Mouse (Mus musculus): Measurements from ENCODE around the gene Rab9b. TPM values are rescaled to one million over a fixed set of nuclear protein-coding genes. Genes with fewer than 3 reads are reported as not detected.

Gene Rab9b
- 0.77 and 1.6 TPM in 2 replicates for polyA plus RNA-seq (2014; fragmentation: Nextera tagmentation; extraction: Ambion mirVana)

DNA sequence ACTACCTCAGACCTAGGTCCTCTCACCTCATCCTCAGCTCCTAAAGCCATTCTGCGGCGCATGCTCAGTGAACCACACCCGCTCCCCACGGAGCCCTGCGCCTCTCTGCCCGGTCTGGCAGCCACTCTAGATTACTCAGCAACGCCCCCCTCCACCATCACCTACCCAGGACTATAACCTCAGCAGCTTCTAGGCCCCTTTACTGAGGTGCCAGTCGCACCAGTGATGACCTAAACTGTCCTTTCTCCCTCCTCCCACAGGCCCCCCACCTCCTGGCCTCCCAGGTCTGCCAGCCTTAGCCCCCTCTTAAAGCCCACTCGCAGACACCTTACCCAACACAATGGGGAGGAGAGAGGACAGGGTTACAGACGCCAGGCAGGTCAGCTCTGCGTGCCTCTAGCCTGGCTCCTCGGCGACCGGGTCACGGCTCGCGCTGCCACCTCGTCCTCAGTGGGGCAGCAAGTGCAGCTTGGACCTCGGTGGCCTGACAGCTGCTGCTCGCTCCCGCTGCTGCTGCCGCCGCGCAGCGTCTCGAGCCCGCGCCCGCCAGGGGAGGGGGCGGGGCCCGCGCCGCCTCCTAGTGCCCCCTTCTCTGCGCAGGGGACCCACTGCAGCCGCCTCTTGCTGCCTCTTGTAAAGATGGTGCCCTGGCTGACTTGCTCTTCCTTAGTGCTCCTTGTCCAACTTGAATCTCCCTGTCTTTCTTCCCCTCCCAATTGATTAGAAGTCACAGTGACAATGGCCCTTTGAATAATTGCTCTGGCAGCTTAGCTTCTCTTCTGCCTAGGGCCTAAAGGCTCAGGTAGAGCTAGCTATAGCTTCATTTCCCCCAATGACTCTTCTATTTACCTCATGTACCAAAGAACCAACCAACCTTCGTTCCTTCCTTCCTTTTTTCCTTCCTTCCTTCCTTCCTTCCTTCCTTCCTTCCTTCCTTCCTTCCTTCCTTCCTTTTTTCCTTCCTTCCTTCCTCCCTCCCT lies at the start of gene Rab9b:
Rab9b (minus strand) TSS at position 695 of the 980 bp plus-strand sequence.
- H3K27ac ChIP-seq (replicated peaks; ENCODE audit: low read depth, low read length), result no peak within 1 kb of the TSS
- H3K9me3 ChIP-seq (replicated peaks; ENCODE audit: control insufficient read depth, low read length), result no peaks in the 10 kb centered on the region
- no peaks in the 10 kb centered on the region for H3K4me1 ChIP-seq (ENCODE audit: control insufficient read depth, insufficient read depth, low read length)
- no peaks in the 10 kb centered on the region for H3K27me3 ChIP-seq (ENCODE audit: control insufficient read depth, insufficient read depth, low read length)
- peak within 1 kb of the TSS; percentile 62 for H3K4me2 ChIP-seq (ENCODE audit: low read depth, low read length)
- no peaks in the 10 kb centered on the region for H3K36me3 ChIP-seq (replicated peaks; ENCODE audit: control insufficient read depth, insufficient read depth, low read depth, low read length)
- peak within 1 kb of the TSS; percentile 41 for H3K4me3 ChIP-seq (ENCODE audit: low read depth, low read length)
- peak; percentile 87 for ATAC-seq (replicated peaks; ENCODE audit: insufficient number of reproducible peaks, low FRiP score, low TSS enrichment, low read depth)
- peak within 1 kb of the TSS; percentile 9; the same call in 1 of the 2 replicates for H3K9ac ChIP-seq (replicated peaks; ENCODE audit: low read length)
- 15% methylated on average over 27 of the region's 36 CpGs for WGBS
- DNase-seq (ENCODE audit: low spot score), result peak; percentile 50

DNA sequence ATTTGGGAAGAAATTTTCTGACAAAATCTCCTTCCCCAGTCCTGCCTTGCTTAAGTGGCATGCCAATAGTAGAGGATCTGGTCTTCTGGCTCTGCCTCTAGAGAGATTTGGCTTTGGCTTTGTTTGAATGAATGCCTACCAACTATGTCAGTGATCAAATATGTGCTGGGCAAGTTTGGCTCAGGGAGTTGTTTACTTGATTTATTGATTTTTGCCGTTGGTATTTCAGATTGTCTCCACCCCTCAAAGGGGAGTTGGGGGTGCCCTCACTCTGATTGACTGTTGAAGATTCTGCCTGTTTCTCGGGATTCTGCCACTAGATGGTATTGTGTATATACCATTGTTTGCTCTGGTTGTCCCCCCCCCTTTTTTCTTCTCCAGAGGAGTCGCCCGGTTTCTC lies 35.8 kb upstream of the Rab9b start:
- Histone ChIP-seq H3K4me3 (ENCODE audit: low read depth, low read length) (no peak overlapping the region), H3K36me3 (replicated peaks; ENCODE audit: control insufficient read depth, insufficient read depth, low read depth, low read length) (no peaks in the 10 kb centered on the region), H3K9me3 (replicated peaks; ENCODE audit: control insufficient read depth, low read length) (no peaks in the 10 kb centered on the region), H3K27ac (replicated peaks; ENCODE audit: low read depth, low read length) (no peak overlapping the region), H3K27me3 (ENCODE audit: control insufficient read depth, insufficient read depth, low read length) (no peaks in the 10 kb centered on the region), H3K9ac (replicated peaks; ENCODE audit: low read length) (no peak overlapping the region), H3K4me2 (ENCODE audit: low read depth, low read length) (no peak overlapping the region), H3K4me1 (ENCODE audit: control insufficient read depth, insufficient read depth, low read length) (no peaks in the 10 kb centered on the region)
- ATAC-seq (replicated peaks; ENCODE audit: insufficient number of reproducible peaks, low FRiP score, low TSS enrichment, low read depth) (no peak), DNase-seq (ENCODE audit: low spot score) (no peak)
- 60% methylated on average over 4 of the region's 4 CpGs for WGBS

DNA sequence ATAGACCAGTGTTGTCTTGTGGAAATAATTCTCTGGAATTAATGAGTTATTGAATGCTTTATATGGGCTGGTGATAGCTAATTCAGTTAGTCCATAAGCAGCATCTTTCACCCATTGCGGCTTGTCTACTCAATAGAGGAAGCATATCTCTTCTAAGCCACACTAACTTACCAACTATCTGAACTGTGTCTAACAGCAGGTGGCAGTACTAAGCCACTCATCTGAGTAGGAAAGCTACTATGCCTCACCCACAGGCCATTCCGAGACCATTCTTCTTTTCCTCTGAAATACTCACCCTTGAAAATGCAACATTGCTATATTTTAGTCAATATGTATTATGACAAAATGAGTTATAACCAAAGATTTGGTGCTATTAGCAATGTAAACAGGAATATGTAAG lies 27.2 kb upstream of the Rab9b start:
- Histone ChIP-seq H3K9me3 (replicated peaks; ENCODE audit: control insufficient read depth, low read length) (no peaks in the 10 kb centered on the region), H3K4me2 (ENCODE audit: low read depth, low read length) (no peak overlapping the region), H3K27ac (replicated peaks; ENCODE audit: low read depth, low read length) (no peak overlapping the region), H3K27me3 (ENCODE audit: control insufficient read depth, insufficient read depth, low read length) (no peaks in the 10 kb centered on the region), H3K4me3 (ENCODE audit: low read depth, low read length) (no peak overlapping the region), H3K4me1 (ENCODE audit: control insufficient read depth, insufficient read depth, low read length) (no peaks in the 10 kb centered on the region), H3K36me3 (replicated peaks; ENCODE audit: control insufficient read depth, insufficient read depth, low read depth, low read length) (no peaks in the 10 kb centered on the region), H3K9ac (replicated peaks; ENCODE audit: low read length) (no peak overlapping the region)
- DNase-seq (ENCODE audit: low spot score) (peak; percentile 41), ATAC-seq (replicated peaks; ENCODE audit: insufficient number of reproducible peaks, low FRiP score, low TSS enrichment, low read depth) (no peak)
- WGBS, result 70% methylated on average over 2 of the region's 2 CpGs

DNA sequence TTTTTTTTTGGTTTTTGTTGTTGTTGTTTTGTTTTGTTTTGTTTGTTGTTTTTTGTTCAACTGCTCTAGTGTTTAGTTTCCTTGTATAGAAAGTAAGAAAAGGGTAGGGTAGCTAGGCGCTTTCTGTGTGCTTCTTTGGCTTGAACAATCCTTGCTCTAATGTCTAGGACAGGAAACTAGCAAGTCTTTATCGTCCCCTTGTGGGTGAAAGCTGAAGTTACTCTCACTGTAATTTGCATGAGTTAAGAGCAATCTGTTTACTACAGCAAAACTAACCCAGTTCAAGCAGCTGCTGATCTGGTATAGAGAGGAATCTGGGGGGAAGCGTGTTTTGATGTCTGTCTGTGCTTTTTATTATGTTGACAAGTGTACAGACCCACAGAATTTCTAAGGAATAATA lies 18.3 kb downstream of the Rab9b start:
- Histone ChIP-seq H3K9ac (replicated peaks; ENCODE audit: low read length) (no peak overlapping the region), H3K4me2 (ENCODE audit: low read depth, low read length) (no peak overlapping the region), H3K36me3 (replicated peaks; ENCODE audit: control insufficient read depth, insufficient read depth, low read depth, low read length) (no peaks in the 10 kb centered on the region), H3K4me3 (ENCODE audit: low read depth, low read length) (no peak overlapping the region), H3K9me3 (replicated peaks; ENCODE audit: control insufficient read depth, low read length) (no peaks in the 10 kb centered on the region), H3K27ac (replicated peaks; ENCODE audit: low read depth, low read length) (no peak overlapping the region), H3K27me3 (ENCODE audit: control insufficient read depth, insufficient read depth, low read length) (no peaks in the 10 kb centered on the region), H3K4me1 (ENCODE audit: control insufficient read depth, insufficient read depth, low read length) (no peaks in the 10 kb centered on the region)
- ATAC-seq (replicated peaks; ENCODE audit: insufficient number of reproducible peaks, low FRiP score, low TSS enrichment, low read depth) (no peak), DNase-seq (ENCODE audit: low spot score) (peak; percentile 7)
- WGBS, result 27% methylated on average over 3 of the region's 3 CpGs

DNA sequence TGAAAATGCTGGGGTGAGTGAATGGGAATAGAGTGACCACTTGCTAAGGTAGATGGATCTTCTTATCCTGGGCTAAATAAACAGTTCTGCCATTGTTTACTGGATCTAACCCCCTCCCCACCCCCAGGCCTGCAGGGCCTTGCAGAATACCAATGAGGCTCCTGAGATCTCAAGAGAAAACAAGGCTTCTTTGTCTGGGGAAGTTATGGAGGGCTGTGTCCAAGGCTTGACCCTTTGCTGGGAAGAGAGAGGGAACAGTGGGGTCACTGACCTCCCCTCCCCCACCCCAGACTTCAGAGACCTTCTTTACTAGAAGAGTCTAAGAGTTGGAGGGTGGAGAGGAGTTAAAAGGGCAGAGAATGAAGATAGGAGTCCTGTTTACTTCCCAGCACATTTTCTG lies 39.9 kb downstream of the Rab9b start:
- Histone ChIP-seq H3K36me3 (replicated peaks; ENCODE audit: control insufficient read depth, insufficient read depth, low read depth, low read length) (no peaks in the 10 kb centered on the region), H3K27me3 (ENCODE audit: control insufficient read depth, insufficient read depth, low read length) (no peaks in the 10 kb centered on the region), H3K4me2 (ENCODE audit: low read depth, low read length) (no peak overlapping the region), H3K27ac (replicated peaks; ENCODE audit: low read depth, low read length) (no peak overlapping the region), H3K9me3 (replicated peaks; ENCODE audit: control insufficient read depth, low read length) (no peaks in the 10 kb centered on the region), H3K9ac (replicated peaks; ENCODE audit: low read length) (no peak overlapping the region), H3K4me1 (ENCODE audit: control insufficient read depth, insufficient read depth, low read length) (no peaks in the 10 kb centered on the region), H3K4me3 (ENCODE audit: low read depth, low read length) (no peak overlapping the region)
- no peak for DNase-seq (ENCODE audit: low spot score)
- ATAC-seq (replicated peaks; ENCODE audit: insufficient number of reproducible peaks, low FRiP score, low TSS enrichment, low read depth), result no peak

DNA sequence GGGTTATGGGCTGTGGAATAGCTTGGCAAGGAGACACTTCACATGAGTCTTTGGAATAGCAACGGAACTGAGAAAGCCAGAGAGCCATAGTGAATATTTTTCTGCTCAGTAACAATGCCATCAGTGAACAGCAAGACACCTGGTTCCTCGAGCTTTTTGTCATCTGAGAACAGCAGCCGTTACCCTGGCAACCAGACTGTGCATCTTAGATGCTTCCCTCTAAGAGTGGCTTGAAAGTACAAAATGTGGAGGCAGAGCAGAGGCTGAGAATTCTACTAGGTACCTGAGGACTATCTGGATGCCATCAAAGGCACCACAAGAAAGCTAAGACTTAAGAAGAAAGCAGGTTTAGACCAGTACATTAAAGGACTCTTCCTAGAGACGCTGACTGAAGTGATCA lies 43.5 kb downstream of the Rab9b start:
- DNase-seq (ENCODE audit: low spot score) (no peak), ATAC-seq (replicated peaks; ENCODE audit: insufficient number of reproducible peaks, low FRiP score, low TSS enrichment, low read depth) (no peak)
- Histone ChIP-seq H3K27ac (replicated peaks; ENCODE audit: low read depth, low read length) (no peak overlapping the region), H3K9me3 (replicated peaks; ENCODE audit: control insufficient read depth, low read length) (no peaks in the 10 kb centered on the region), H3K4me1 (ENCODE audit: control insufficient read depth, insufficient read depth, low read length) (no peaks in the 10 kb centered on the region), H3K4me2 (ENCODE audit: low read depth, low read length) (no peak overlapping the region), H3K4me3 (ENCODE audit: low read depth, low read length) (no peak overlapping the region), H3K36me3 (replicated peaks; ENCODE audit: control insufficient read depth, insufficient read depth, low read depth, low read length) (no peaks in the 10 kb centered on the region), H3K9ac (replicated peaks; ENCODE audit: low read length) (no peak overlapping the region), H3K27me3 (ENCODE audit: control insufficient read depth, insufficient read depth, low read length) (no peaks in the 10 kb centered on the region)
- 62% methylated on average over 4 of the region's 4 CpGs for WGBS

DNA sequence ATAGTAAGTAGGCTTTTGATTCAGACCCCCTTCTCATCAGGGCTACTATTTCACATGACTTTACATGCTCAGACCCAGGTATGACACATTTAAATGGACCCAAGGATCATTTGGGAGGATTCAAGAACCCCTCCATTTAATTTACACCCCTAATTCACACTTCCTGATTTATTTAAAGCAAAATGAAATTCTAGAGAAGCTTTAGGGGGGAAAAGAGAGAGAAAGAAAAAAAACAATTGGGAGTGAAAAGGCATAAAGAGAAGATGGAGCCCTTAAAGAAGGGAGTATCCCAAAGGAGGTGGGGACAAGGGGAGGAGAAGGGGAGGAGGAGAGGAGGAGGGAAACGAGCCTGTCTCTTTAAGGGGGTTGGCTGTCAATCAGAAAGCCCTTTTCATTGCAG lies 46.2 kb downstream of the Rab9b start, which contains the start of gene Plp1:
Plp1 (plus strand) TSS at position 301 of the 400 bp plus-strand sequence.
- H3K4me1 ChIP-seq (ENCODE audit: control insufficient read depth, insufficient read depth, low read length), result no peaks in the 10 kb centered on the region
- ATAC-seq (replicated peaks; ENCODE audit: insufficient number of reproducible peaks, low FRiP score, low TSS enrichment, low read depth) (no peak), DNase-seq (ENCODE audit: low spot score) (no peak)
- H3K9ac ChIP-seq (replicated peaks; ENCODE audit: low read length), result no peak within 1 kb of the TSS
- no peaks in the 10 kb centered on the region for H3K27me3 ChIP-seq (ENCODE audit: control insufficient read depth, insufficient read depth, low read length)
- H3K9me3 ChIP-seq (replicated peaks; ENCODE audit: control insufficient read depth, low read length), result no peaks in the 10 kb centered on the region
- 38% methylated on average over 1 of the region's 1 CpGs for WGBS
- H3K4me2 ChIP-seq (ENCODE audit: low read depth, low read length), result no peak within 1 kb of the TSS
- H3K27ac ChIP-seq (replicated peaks; ENCODE audit: low read depth, low read length), result no peak within 1 kb of the TSS
- no peak within 1 kb of the TSS for H3K4me3 ChIP-seq (ENCODE audit: low read depth, low read length)
- no peaks in the 10 kb centered on the region for H3K36me3 ChIP-seq (replicated peaks; ENCODE audit: control insufficient read depth, insufficient read depth, low read depth, low read length)

DNA sequence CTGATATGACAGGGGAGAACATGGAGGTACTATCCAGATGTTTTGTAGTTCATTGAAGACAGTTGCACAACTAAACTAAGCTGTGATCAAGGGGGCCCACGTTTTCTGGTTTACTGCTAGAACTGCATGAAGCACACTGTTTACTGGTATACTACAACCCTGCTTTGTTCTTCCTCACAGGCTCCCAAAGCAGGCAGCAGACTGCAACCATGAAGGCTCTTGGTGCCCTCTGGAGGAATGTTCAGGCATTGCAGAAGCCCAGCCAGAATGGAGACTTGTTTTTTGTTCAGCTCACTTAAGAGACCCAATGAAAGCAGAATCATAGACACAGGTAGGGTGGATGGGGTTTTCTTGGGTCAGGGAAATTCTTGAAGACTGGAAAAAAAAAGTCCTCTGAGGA lies 48.3 kb downstream of the Rab9b start:
- peak; percentile 81 for DNase-seq (ENCODE audit: low spot score)

More for the DNA sequence above, 48.3 kb downstream of the Rab9b start:
- H3K27ac ChIP-seq (replicated peaks; ENCODE audit: low read depth, low read length), result no peak overlapping the region
- no peaks in the 10 kb centered on the region for H3K4me1 ChIP-seq (ENCODE audit: control insufficient read depth, insufficient read depth, low read length)
- H3K9ac ChIP-seq (replicated peaks; ENCODE audit: low read length), result no peak overlapping the region
- peak; percentile 70; the same call in 1 of the 2 replicates for ATAC-seq (replicated peaks; ENCODE audit: insufficient number of reproducible peaks, low FRiP score, low TSS enrichment, low read depth)
- 11% methylated on average over 1 of the region's 1 CpGs for WGBS
- no peaks in the 10 kb centered on the region for H3K36me3 ChIP-seq (replicated peaks; ENCODE audit: control insufficient read depth, insufficient read depth, low read depth, low read length)
- no peak overlapping the region for H3K4me3 ChIP-seq (ENCODE audit: low read depth, low read length)
- no peaks in the 10 kb centered on the region for H3K27me3 ChIP-seq (ENCODE audit: control insufficient read depth, insufficient read depth, low read length)
- no peak overlapping the region for H3K4me2 ChIP-seq (ENCODE audit: low read depth, low read length)
- no peaks in the 10 kb centered on the region for H3K9me3 ChIP-seq (replicated peaks; ENCODE audit: control insufficient read depth, low read length)
